ENCODE assay signal across 9 mouse cellular contexts in genomic region chrX:166167307-166167706, GRCm38 (mm10). TPM values are rescaled to one million over a fixed set of nuclear protein-coding genes. Genes with fewer than 3 reads are reported as not detected.
DNase-seq lines count a peak whose midpoint lies in the region; ATAC-seq and TF ChIP-seq lines count a peak whose summit lies in the region.
"Had no signal": no experiment of that assay in that cellular context is flagged by ENCODE, and none has a peak within 500 bp of the region (broad histone marks: within the 10 kb centered on the region; RNA-seq: fewer than 3 reads in every experiment).

No protein-coding gene starts in this region.

- no peak for TF ChIP-seq EP300 in lung, postnatal 0 days (IDR thresholded peaks at IDR 0.05)

- no peaks in the 10 kb centered on the region for H3K9me3 ChIP-seq in heart, embryonic 10.5 days
- H3K9me3 ChIP-seq in lung, postnatal 0 days (ENCODE audit: low read length): no peaks in the 10 kb centered on the region
- H3K9me3 ChIP-seq in forebrain, embryonic 11.5 days (ENCODE audit: control insufficient read depth, low read length): no peaks in the 10 kb centered on the region

- intact Hi-C loops in heart, postnatal 10 days (cut with DNase I): loop anchor here (5.0 kb wide), 1 partner anchor 1065 kb away; no protein-coding TSS in a partner anchor

- H3K27me3 ChIP-seq in heart, embryonic 10.5 days (ENCODE audit: insufficient read depth, poor library complexity, severe bottlenecking): no peaks in the 10 kb centered on the region
- no peaks in the 10 kb centered on the region for H3K27me3 ChIP-seq in lung, postnatal 0 days (replicated peaks; ENCODE audit: insufficient read depth, low read length)
- H3K27me3 ChIP-seq in forebrain, embryonic 11.5 days (ENCODE audit: control insufficient read depth, insufficient read depth, low read length): no peaks in the 10 kb centered on the region; the same call in 1 of the 2 replicates

- ATAC-seq in lung, postnatal 0 days: no peak
- no peak for ATAC-seq in forebrain, embryonic 11.5 days (replicated peaks; ENCODE audit: low FRiP score)

- H3K27ac ChIP-seq in heart, embryonic 10.5 days: no peak overlapping the region
- no peak overlapping the region for H3K27ac ChIP-seq in lung, postnatal 0 days (ENCODE audit: low read length)
- no peak overlapping the region for H3K27ac ChIP-seq in forebrain, embryonic 11.5 days (ENCODE audit: low read depth, low read length)

- peak; percentile 22 to 53 for DNase-seq in heart, postnatal 10 days
- no peak for DNase-seq in heart, embryonic 10.5 days (ENCODE audit: low spot score)
- peak; percentile 13 for DNase-seq in right cerebral cortex, postnatal 14 days
- no peak for DNase-seq in right cerebral cortex, adult 18-20 months
- peak; percentile 42 for DNase-seq in c-Kit-negative CD71-positive TER-119-positive erythroid progenitor cells, embryonic 14.5 days (ENCODE audit: low read depth, low spot score)
- DNase-seq in lung, postnatal 0 days (ENCODE audit: low spot score): peak; percentile 59
- no peak for DNase-seq in forebrain, embryonic 11.5 days (ENCODE audit: low spot score)
- no peak for DNase-seq in gastrocnemius, postnatal 25 days

- H3K4me2 ChIP-seq in lung, postnatal 0 days (replicated peaks; ENCODE audit: low read depth, low read length): no peak overlapping the region
- no peak overlapping the region for H3K4me2 ChIP-seq in forebrain, embryonic 11.5 days (ENCODE audit: low read depth, low read length, severe bottlenecking)

- H3K4me1 ChIP-seq in heart, embryonic 10.5 days: no peaks in the 10 kb centered on the region
- no peaks in the 10 kb centered on the region for H3K4me1 ChIP-seq in lung, postnatal 0 days (ENCODE audit: insufficient read depth, low read depth, low read length)
- no peaks in the 10 kb centered on the region for H3K4me1 ChIP-seq in forebrain, embryonic 11.5 days (replicated peaks; ENCODE audit: control insufficient read depth, insufficient read depth, low read length)

- WGBS in heart, embryonic 10.5 days: 5% methylated on average over 4 of the region's 4 CpGs
- 7% methylated on average over 4 of the region's 4 CpGs for WGBS in lung, postnatal 0 days
- 8% methylated on average over 4 of the region's 4 CpGs for WGBS in forebrain, embryonic 11.5 days

- TF ChIP-seq CTCF in lung, postnatal 0 days (IDR thresholded peaks at IDR 0.05): peak; percentile 63

- H3K36me3 ChIP-seq in heart, embryonic 10.5 days: no peaks in the 10 kb centered on the region
- H3K36me3 ChIP-seq in lung, postnatal 0 days (ENCODE audit: insufficient read depth, low read length): no peaks in the 10 kb centered on the region
- H3K36me3 ChIP-seq in forebrain, embryonic 11.5 days (ENCODE audit: control insufficient read depth, insufficient read depth, low read length): no peaks in the 10 kb centered on the region

- no peak overlapping the region for H3K9ac ChIP-seq in lung, postnatal 0 days (replicated peaks; ENCODE audit: low read depth)
- H3K9ac ChIP-seq in forebrain, embryonic 11.5 days (ENCODE audit: low read length): no peak overlapping the region

- H3K4me3 ChIP-seq in heart, embryonic 10.5 days: no peak overlapping the region
- H3K4me3 ChIP-seq in lung, postnatal 0 days (ENCODE audit: low read depth, low read length): no peak overlapping the region
- no peak overlapping the region for H3K4me3 ChIP-seq in forebrain, embryonic 11.5 days (ENCODE audit: low read depth, low read length)
- H3K4me3 ChIP-seq: myocyte had no signal

RNA-seq across cellular contexts. Expression of gene Gemin8, which starts 2.9 kb away (rescaled TPM):
- total RNA-seq in heart, postnatal 10 days (2021): 1 to 10 TPM; 3.8 to 4.6 TPM
- 7.3 and 12.8 TPM in 2 replicates for polyA plus RNA-seq in heart, embryonic 10.5 days (2016; fragmentation: Nextera tagmentation; extraction: Ambion mirVana)
- 7.9 and 9.5 TPM in 2 replicates for polyA plus RNA-seq in lung, postnatal 0 days (2015; fragmentation: Nextera tagmentation; extraction: Ambion mirVana)
- 18.9 and 20.7 TPM in 2 replicates for polyA plus RNA-seq in forebrain, embryonic 11.5 days (2014; fragmentation: Nextera tagmentation; extraction: Ambion mirVana)
- 1 to 10 TPM in 1 of 2 experiments, under 1 TPM in 1; 0.87 to 1.3 TPM for total RNA-seq in gastrocnemius, postnatal 25 days (2021)

Comparison
In these comparisons a context has a peak if more than half of its experiments do, and no peak if none do; other contexts are left out.
1. DNase-seq: peak in heart, postnatal 10 days (2 of 2), right cerebral cortex, postnatal 14 days (single experiment), c-Kit-negative CD71-positive TER-119-positive erythroid progenitor cells, embryonic 14.5 days (single experiment) and lung, postnatal 0 days (single experiment); none in heart, embryonic 10.5 days (single experiment), right cerebral cortex, adult 18-20 months (single experiment), forebrain, embryonic 11.5 days (single experiment) and gastrocnemius, postnatal 25 days (single experiment).